Mouse (Mus musculus) c-Kit-positive CD71-positive TER-119-positive erythroid progenitor cells, embryonic 14.5 days (primary cell): ENCODE measurements at regions not wholly inside any gene's neighbourhood (a gene's known extent, or its start where the extent isn't known, plus 50 kb on each side); places are given as distances from the start of the nearest gene placed in this dataset.

Experiments
- DNase-seq: peaks from one replicate; pipeline ENCODE4 v3.0.0-alpha.2; 2013; ENCODE audit warnings: low spot score

GRCm38 (mm10) chr1:194041393-194042352 lies 576.3 kb upstream of the Plxna2 start:
- DNase-seq = no peak

- no peak for DNase-seq
These were observed 579.3 kb upstream of the Plxna2 start for GRCm38 (mm10) chr1:194038711-194039110.

GRCm38 (mm10) chr1:194034199-194034883 lies 583.7 kb upstream of the Plxna2 start:
- DNase-seq = no peak

GRCm38 (mm10) chr1:194032603-194033002 lies 585.4 kb upstream of the Plxna2 start:
- no peak for DNase-seq

- no peak for DNase-seq
These were observed 587.3 kb upstream of the Plxna2 start for GRCm38 (mm10) chr1:194030651-194031228.

GRCm38 (mm10) chr1:194026958-194027692 lies 590.9 kb upstream of the Plxna2 start:
- DNase-seq = no peak

- DNase-seq = no peak
These were observed 591.8 kb upstream of the Plxna2 start for GRCm38 (mm10) chr1:194026213-194026612.

- DNase-seq = no peak
These were observed 598.7 kb upstream of the Plxna2 start for GRCm38 (mm10) chr1:194019282-194019681.

GRCm38 (mm10) chr1:193992226-193992625 lies 622.1 kb upstream of the Camk1g start:
- no peak for DNase-seq

- DNase-seq = no peak
These were observed 620.0 kb upstream of the Camk1g start for GRCm38 (mm10) chr1:193989956-193990675.

- no peak for DNase-seq
These were observed 619.1 kb upstream of the Camk1g start for GRCm38 (mm10) chr1:193988970-193989904.

- no peak for DNase-seq
These were observed 610.5 kb upstream of the Camk1g start for GRCm38 (mm10) chr1:193980571-193980970.

- DNase-seq = no peak
These were observed 601.4 kb upstream of the Camk1g start for GRCm38 (mm10) chr1:193971537-193971936.

- DNase-seq = no peak
These were observed 599.3 kb upstream of the Camk1g start for GRCm38 (mm10) chr1:193969264-193969908.

GRCm38 (mm10) chr1:193967957-193968926 lies 598.1 kb upstream of the Camk1g start:
- DNase-seq = no peak

- no peak for DNase-seq
These were observed 596.8 kb upstream of the Camk1g start for GRCm38 (mm10) chr1:193966652-193967555.

- no peak for DNase-seq
These were observed 595.2 kb upstream of the Camk1g start for GRCm38 (mm10) chr1:193965278-193965677.
